ENCODE assay signal across 9 mouse cellular contexts in genomic region chr11:50624239-50624638, GRCm38 (mm10). TPM values are rescaled to one million over a fixed set of nuclear protein-coding genes. Genes with fewer than 3 reads are reported as not detected.
DNase-seq lines count a peak whose midpoint lies in the region; ATAC-seq and TF ChIP-seq lines count a peak whose summit lies in the region.
"Had no signal": no experiment of that assay in that cellular context is flagged by ENCODE, and none has a peak within 500 bp of the region (broad histone marks: within the 10 kb centered on the region; RNA-seq: fewer than 3 reads in every experiment).

No protein-coding gene starts in this region.

- H3K4me3 ChIP-seq in gastrocnemius, adult 2 months, result no peak overlapping the region
- H3K4me3 ChIP-seq in limb, embryonic 13.5 days, result no peak overlapping the region
- H3K4me3 ChIP-seq: erythroblast, embryonic 14.5 days had no signal

- H3K27me3 ChIP-seq in limb, embryonic 13.5 days, result no peaks in the 10 kb centered on the region

- no peaks in the 10 kb centered on the region for H3K9me3 ChIP-seq in limb, embryonic 13.5 days

- 47% methylated on average over 2 of the region's 2 CpGs for whole genome bisulfite sequencing in limb, embryonic 13.5 days

- H3K36me3 ChIP-seq in limb, embryonic 13.5 days, result no peaks in the 10 kb centered on the region

- peak overlapping the region; percentile 53 for H3K27ac ChIP-seq in gastrocnemius, adult 2 months
- H3K27ac ChIP-seq in limb, embryonic 13.5 days, result peak overlapping the region; percentile 39; the same call in 1 of the 2 replicates

- TF ChIP-seq CTCF in gastrocnemius, adult 2 months (IDR thresholded peaks at IDR 0.05), result peak; percentile 57

- H3K4me2 ChIP-seq in limb, embryonic 13.5 days (replicated peaks), result 0 out of 2 replicates have a peak overlapping the region, but pooled peaks have one; percentile 1

- DNase-seq in gastrocnemius, adult 2 months, result peak; percentile 66
- DNase-seq in gastrocnemius, postnatal 36 days, result no peak
- peak; percentile 32 to 52 for DNase-seq in layer of hippocampus, postnatal 10 days (ENCODE audit: low spot score in 2 of 2)
- DNase-seq in layer of hippocampus, adult 9-11 months, result no peak
- DNase-seq in brain, adult 2 months (ENCODE audit: low read depth, low spot score), result peak; percentile 40
- no peak for DNase-seq in adrenal gland, postnatal 25 days
- no peak for DNase-seq in adrenal gland, adult (ENCODE audit: inconsistent age in 2 of 2, low spot score in 1 of 2)

- H3K4me1 ChIP-seq in limb, embryonic 13.5 days, result peaks cover 52% of the 10 kb centered on the region

- no peak overlapping the region for H3K9ac ChIP-seq in limb, embryonic 13.5 days

- intact Hi-C loops in gastrocnemius, adult 2 months (cut with DNase I), result loop anchor here (5.0 kb wide), 1 partner anchor 143 kb away; no protein-coding TSS in a partner anchor
- intact Hi-C loops in gastrocnemius, postnatal 36 days (cut with DNase I), result no loop called here

- no peak for ATAC-seq in limb, embryonic 13.5 days (ENCODE audit: low FRiP score, low read depth)

RNA-seq across cellular contexts. Expression of gene Adamts2, which starts 22.4 kb away (rescaled TPM):
- 1 to 10 TPM; 6.1 to 9.8 TPM for total RNA-seq in gastrocnemius, adult 2 months (2021)
- total RNA-seq in gastrocnemius, postnatal 36 days (2021), result 10 to 100 TPM; 10.4 to 12.4 TPM
- total RNA-seq in layer of hippocampus, postnatal 10 days (2021), result 1 to 10 TPM; 7.7 to 9.6 TPM
- polyA plus RNA-seq in limb, embryonic 13.5 days (2015; fragmentation: Nextera tagmentation; extraction: Ambion mirVana), result 8.1 and 8.8 TPM in 2 replicates
- 5.0 and 6.6 TPM in 2 replicates for total RNA-seq in adrenal gland, postnatal 25 days (2021)
- polyA plus RNA-seq: erythroblast, embryonic 14.5 days had no signal

Comparison
In these comparisons a context has a peak if more than half of its experiments do, and no peak if none do; other contexts are left out.
1. DNase-seq: peak in gastrocnemius, adult 2 months (single experiment), layer of hippocampus, postnatal 10 days (2 of 2) and brain, adult 2 months (single experiment); none in gastrocnemius, postnatal 36 days (0 of 2), layer of hippocampus, adult 9-11 months (single experiment), adrenal gland, postnatal 25 days (single experiment) and adrenal gland, adult (0 of 2).